Mouse (Mus musculus) olfactory bulb, adult 2 months (tissue): Measurements from ENCODE around the gene Phactr1. TPM values are rescaled to one million over a fixed set of nuclear protein-coding genes. Genes with fewer than 3 reads are reported as not detected.
A peak's percentile ranks its signal among the peaks of the same experiment; 100 is the strongest.

Source experiments
- H3K27ac ChIP-seq: fragments of 200-500 bp; 2 replicates; pipeline ENCODE4 v1.5.1; 2012; ENCODE audit warnings: low read depth, low read length; ENCODE audit not compliant: insufficient read depth
- H3K4me1 ChIP-seq: fragments of 200-500 bp; 2 replicates; pipeline ENCODE4 v1.6.1; 2012; ENCODE audit warnings: low read length; ENCODE audit not compliant: control insufficient read depth, insufficient read depth
- H3K4me3 ChIP-seq: fragments of 200-500 bp; 2 replicates; pipeline ENCODE4 v1.5.1; 2012; ENCODE audit warnings: mild to moderate bottlenecking, low read depth, low read length, moderate library complexity; ENCODE audit not compliant: insufficient read depth
- CTCF ChIP-seq: fragments of 200-500 bp; IDR thresholded peaks from 2 replicates; pipeline ENCODE4 v1.5.1; 2012; ENCODE audit warnings: low read depth, mild to moderate bottlenecking, low read length, moderate library complexity; ENCODE audit not compliant: insufficient read depth
- POLR2A ChIP-seq: fragments of 200-500 bp; IDR thresholded peaks from 2 replicates; pipeline ENCODE4 v1.6.1; 2012; ENCODE audit warnings: mild to moderate bottlenecking, low read depth, low read length, moderate library complexity; ENCODE audit not compliant: insufficient read depth
- WGBS: fragments of 180-500 bp; shearing (Covaris S2); methylation state at CpG from one replicate; pipeline ENCODE4 v1.1.7; 2018; 5-methylcytosine and 5-hydroxymethylcytosine counted together
- polyA plus RNA-seq: library from polyadenylated mRNA; stranded (reverse); fragments of >200 nt; gene quantifications from 2 replicates; pipeline ENCODE4 v1.2.4, GENCODE M21; 2012; ENCODE audit warnings: low replicate concordance; ENCODE audit not compliant: missing spikeins, insufficient read depth, insufficient read length

Phactr1 gene
- polyA plus RNA-seq, 1 experiment = not detected

- Histone ChIP-seq H3K4me1 (peaks cover 6% of the 10 kb centered on the region), H3K4me3 (no peak overlapping the region), H3K27ac (no peak overlapping the region)
- WGBS = 85% methylated on average over 8 of the region's 8 CpGs
- TF ChIP-seq POLR2A = no peak
- TF ChIP-seq CTCF = no peak
Measured at GRCm38 (mm10) chr13:43146515-43147258, 466.3 kb downstream of the Phactr1 start.

GRCm38 (mm10) chr13:43148692-43149091, 468.3 kb downstream of the Phactr1 start:
- peaks cover 6% of the 10 kb centered on the region for H3K4me1 ChIP-seq
- no peak for TF ChIP-seq POLR2A
- no peak for TF ChIP-seq CTCF
- no peak overlapping the region for H3K27ac ChIP-seq
- 52% methylated on average over 4 of the region's 4 CpGs for WGBS
- no peak overlapping the region for H3K4me3 ChIP-seq

GRCm38 (mm10) chr13:43149661-43150060, 469.2 kb downstream of the Phactr1 start:
- WGBS = 93% methylated on average over 3 of the region's 3 CpGs
- H3K4me3 ChIP-seq = no peak overlapping the region
- H3K4me1 ChIP-seq = peaks cover 6% of the 10 kb centered on the region
- H3K27ac ChIP-seq = no peak overlapping the region
- TF ChIP-seq CTCF (no peak), POLR2A (no peak)

GRCm38 (mm10) chr13:43152005-43152520, 471.6 kb downstream of the Phactr1 start:
- no peak for TF ChIP-seq CTCF
- TF ChIP-seq POLR2A = no peak
- H3K4me1 ChIP-seq = peaks cover 6% of the 10 kb centered on the region
- 79% methylated on average over 14 of the region's 14 CpGs for WGBS

GRCm38 (mm10) chr13:43157370-43157769, 476.9 kb downstream of the Phactr1 start:
- TF ChIP-seq POLR2A (no peak), CTCF (no peak)
- Histone ChIP-seq H3K27ac (no peak overlapping the region), H3K4me3 (no peak overlapping the region), H3K4me1 (no peaks in the 10 kb centered on the region)
- 63% methylated on average over 5 of the region's 5 CpGs for WGBS

More at GRCm38 (mm10) chr13:43152005-43152520, 471.6 kb downstream of the Phactr1 start:
- no peak overlapping the region for H3K4me3 ChIP-seq
- no peak overlapping the region for H3K27ac ChIP-seq

- no peak overlapping the region for H3K27ac ChIP-seq
- H3K4me3 ChIP-seq = no peak overlapping the region
- no peak for TF ChIP-seq POLR2A
- TF ChIP-seq CTCF = no peak
- WGBS = 75% methylated on average over 5 of the region's 5 CpGs
- no peaks in the 10 kb centered on the region for H3K4me1 ChIP-seq
Measured at GRCm38 (mm10) chr13:43158281-43158680, 477.9 kb downstream of the Phactr1 start.

GRCm38 (mm10) chr13:43159429-43159828, 479.0 kb downstream of the Phactr1 start:
- no peak for TF ChIP-seq POLR2A
- no peak for TF ChIP-seq CTCF
- no peak overlapping the region for H3K27ac ChIP-seq
- H3K4me3 ChIP-seq = no peak overlapping the region
- no peaks in the 10 kb centered on the region for H3K4me1 ChIP-seq
- 89% methylated on average over 3 of the region's 3 CpGs for WGBS

GRCm38 (mm10) chr13:43167721-43168120, 487.3 kb downstream of the Phactr1 start:
- H3K4me1 ChIP-seq = no peaks in the 10 kb centered on the region
- TF ChIP-seq CTCF (no peak), POLR2A (no peak)
- no peak overlapping the region for H3K27ac ChIP-seq
- no peak overlapping the region for H3K4me3 ChIP-seq
- WGBS = 65% methylated on average over 9 of the region's 9 CpGs

GRCm38 (mm10) chr13:43171020-43171710, 490.7 kb downstream of the Phactr1 start, which contains the start of gene Tbc1d7:
Gene Tbc1d7 (minus strand): TSS chr13:43171501.
- TF ChIP-seq CTCF (0 out of 2 replicates have a peak, but pooled peaks have one; percentile 7), POLR2A (peak; percentile 88)
- no peaks in the 10 kb centered on the region for H3K4me1 ChIP-seq
- peak within 1 kb of the TSS; percentile 85 for H3K27ac ChIP-seq
- H3K4me3 ChIP-seq = peak within 1 kb of the TSS; percentile 98
- under 1% methylated on average over 48 of the region's 48 CpGs for WGBS
